Mouse (Mus musculus): ENCODE data around the gene Cd4.

Gene Cd4

GRCm38 (mm10) chr6:124814858-124815774, 72.9 kb downstream of the Cd4 start:
- no peak for DNase-seq (ENCODE audit: low read depth, low spot score)

Data from brain, embryonic 18.5 days (tissue).